Mouse (Mus musculus): Measurements from ENCODE around the gene Scpep1. TPM values are rescaled to one million over a fixed set of nuclear protein-coding genes. Genes with fewer than 3 reads are reported as not detected.

Scpep1 gene
- polyA plus RNA-seq, 1 experiment from 2014 or later = 31.4 TPM

- DNase-seq (ENCODE audit: low spot score) = no peak
- H3K4me2 ChIP-seq (ENCODE audit: low read length) = no peak overlapping the region
- H3K36me3 ChIP-seq (ENCODE audit: control insufficient read depth, insufficient read depth, low read length) = no peaks in the 10 kb centered on the region
- ATAC-seq = no peak
- H3K4me1 ChIP-seq (ENCODE audit: control insufficient read depth, insufficient read depth, low read length) = no peaks in the 10 kb centered on the region
- no peak overlapping the region for H3K27ac ChIP-seq (ENCODE audit: low read depth, low read length)
- 79% methylated on average over 8 of the region's 8 CpGs for WGBS
- H3K27me3 ChIP-seq (replicated peaks; ENCODE audit: control insufficient read depth, insufficient read depth, low read length) = no peaks in the 10 kb centered on the region
- H3K9ac ChIP-seq (ENCODE audit: low read length) = no peak overlapping the region
- no peaks in the 10 kb centered on the region for H3K9me3 ChIP-seq (replicated peaks; ENCODE audit: control insufficient read depth, low read length)
- H3K4me3 ChIP-seq (ENCODE audit: low read depth, low read length) = no peak overlapping the region
Measured at GRCm38 (mm10) chr11:88909388-88910036, 45.8 kb downstream of the Scpep1 start.

DNA sequence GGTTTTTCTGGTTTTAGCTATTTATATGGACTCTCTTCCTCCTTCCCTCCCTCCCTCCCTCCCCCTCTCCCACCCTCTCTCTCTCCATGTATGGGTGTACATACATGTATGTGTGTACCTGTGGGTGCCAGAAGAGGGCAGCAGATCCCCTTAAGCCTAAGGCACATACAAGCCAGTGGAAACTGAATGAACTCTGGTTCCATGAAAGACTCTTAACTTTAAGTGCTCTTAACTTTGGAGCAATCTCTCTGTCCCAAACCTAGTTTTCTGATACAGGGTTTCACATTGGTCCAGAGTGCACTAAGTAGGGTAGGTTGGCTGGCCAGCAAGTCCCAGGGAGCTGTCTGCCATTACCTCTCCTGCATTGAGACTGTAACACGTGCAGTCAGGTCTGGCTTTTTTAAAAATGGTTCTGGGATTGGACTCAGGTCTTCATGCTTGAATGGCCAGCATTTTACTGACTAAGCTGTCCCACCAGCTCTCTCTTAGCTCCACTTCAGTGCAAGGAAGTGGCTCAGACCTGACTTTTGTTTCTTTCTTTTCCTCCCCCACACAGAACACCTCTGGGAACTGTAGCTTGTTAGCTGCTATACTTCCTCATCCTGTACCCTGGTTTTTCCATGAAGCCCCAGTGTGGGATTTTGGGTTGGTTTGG, 46.6 kb downstream of the Scpep1 start:
- H3K27me3 ChIP-seq (replicated peaks; ENCODE audit: control insufficient read depth, insufficient read depth, low read length) = no peaks in the 10 kb centered on the region
- no peak overlapping the region for H3K4me2 ChIP-seq (ENCODE audit: low read length)
- H3K27ac ChIP-seq (ENCODE audit: low read depth, low read length) = no peak overlapping the region
- 92% methylated on average over 1 of the region's 1 CpGs for WGBS
- H3K9me3 ChIP-seq (replicated peaks; ENCODE audit: control insufficient read depth, low read length) = no peaks in the 10 kb centered on the region
- ATAC-seq = no peak
- H3K4me1 ChIP-seq (ENCODE audit: control insufficient read depth, insufficient read depth, low read length) = no peaks in the 10 kb centered on the region
- H3K9ac ChIP-seq (ENCODE audit: low read length) = no peak overlapping the region
- no peak overlapping the region for H3K4me3 ChIP-seq (ENCODE audit: low read depth, low read length)
- no peaks in the 10 kb centered on the region for H3K36me3 ChIP-seq (ENCODE audit: control insufficient read depth, insufficient read depth, low read length)
- DNase-seq (ENCODE audit: low spot score) = peak; percentile 70

GRCm38 (mm10) chr11:88907886-88908285, 47.4 kb downstream of the Scpep1 start:
- Histone ChIP-seq H3K9me3 (replicated peaks; ENCODE audit: control insufficient read depth, low read length) (no peaks in the 10 kb centered on the region), H3K27me3 (replicated peaks; ENCODE audit: control insufficient read depth, insufficient read depth, low read length) (no peaks in the 10 kb centered on the region), H3K4me2 (ENCODE audit: low read length) (no peak overlapping the region), H3K4me1 (ENCODE audit: control insufficient read depth, insufficient read depth, low read length) (no peaks in the 10 kb centered on the region), H3K36me3 (ENCODE audit: control insufficient read depth, insufficient read depth, low read length) (no peaks in the 10 kb centered on the region), H3K4me3 (ENCODE audit: low read depth, low read length) (no peak overlapping the region), H3K9ac (ENCODE audit: low read length) (no peak overlapping the region), H3K27ac (ENCODE audit: low read depth, low read length) (no peak overlapping the region)
- WGBS = 94% methylated on average over 7 of the region's 7 CpGs
- DNase-seq (ENCODE audit: low spot score) (no peak), ATAC-seq (no peak)

GRCm38 (mm10) chr11:88905621-88906020, 49.6 kb downstream of the Scpep1 start:
- Histone ChIP-seq H3K36me3 (ENCODE audit: control insufficient read depth, insufficient read depth, low read length) (no peaks in the 10 kb centered on the region), H3K27ac (ENCODE audit: low read depth, low read length) (no peak overlapping the region), H3K4me3 (ENCODE audit: low read depth, low read length) (no peak overlapping the region), H3K27me3 (replicated peaks; ENCODE audit: control insufficient read depth, insufficient read depth, low read length) (no peaks in the 10 kb centered on the region), H3K9ac (ENCODE audit: low read length) (no peak overlapping the region), H3K9me3 (replicated peaks; ENCODE audit: control insufficient read depth, low read length) (no peaks in the 10 kb centered on the region), H3K4me1 (ENCODE audit: control insufficient read depth, insufficient read depth, low read length) (no peaks in the 10 kb centered on the region), H3K4me2 (ENCODE audit: low read length) (no peak overlapping the region)
- WGBS = 22% methylated on average over 2 of the region's 2 CpGs
- DNase-seq (ENCODE audit: low spot score) = no peak
- no peak for ATAC-seq

DNA sequence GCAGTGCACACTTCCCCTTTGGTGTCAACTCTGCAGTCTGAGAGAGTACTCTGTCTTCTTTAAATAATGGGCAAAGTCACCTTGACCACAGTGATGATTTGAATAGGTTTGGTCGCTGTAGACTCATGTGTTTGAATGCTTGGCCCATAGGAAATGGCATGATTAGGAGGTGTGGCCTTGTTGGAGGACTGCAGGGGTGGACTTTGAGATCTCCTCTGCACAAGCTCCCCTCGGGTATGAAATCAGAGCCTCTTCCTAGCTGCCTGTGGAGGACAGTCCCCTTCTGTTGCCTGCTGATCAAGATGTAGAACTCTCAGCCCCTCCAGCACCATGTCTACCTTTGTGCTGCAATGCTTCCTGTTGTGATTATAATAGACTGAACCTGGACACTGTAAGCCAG, 51.2 kb downstream of the Scpep1 start:
- 64% methylated on average over 2 of the region's 2 CpGs for WGBS
- Histone ChIP-seq H3K36me3 (ENCODE audit: control insufficient read depth, insufficient read depth, low read length) (no peaks in the 10 kb centered on the region), H3K4me3 (ENCODE audit: low read depth, low read length) (no peak overlapping the region), H3K9ac (ENCODE audit: low read length) (no peak overlapping the region), H3K4me1 (ENCODE audit: control insufficient read depth, insufficient read depth, low read length) (no peaks in the 10 kb centered on the region), H3K9me3 (replicated peaks; ENCODE audit: control insufficient read depth, low read length) (no peaks in the 10 kb centered on the region), H3K27me3 (replicated peaks; ENCODE audit: control insufficient read depth, insufficient read depth, low read length) (no peaks in the 10 kb centered on the region), H3K4me2 (ENCODE audit: low read length) (no peak overlapping the region), H3K27ac (ENCODE audit: low read depth, low read length) (no peak overlapping the region)
- ATAC-seq = no peak
- DNase-seq (ENCODE audit: low spot score) = no peak

DNA sequence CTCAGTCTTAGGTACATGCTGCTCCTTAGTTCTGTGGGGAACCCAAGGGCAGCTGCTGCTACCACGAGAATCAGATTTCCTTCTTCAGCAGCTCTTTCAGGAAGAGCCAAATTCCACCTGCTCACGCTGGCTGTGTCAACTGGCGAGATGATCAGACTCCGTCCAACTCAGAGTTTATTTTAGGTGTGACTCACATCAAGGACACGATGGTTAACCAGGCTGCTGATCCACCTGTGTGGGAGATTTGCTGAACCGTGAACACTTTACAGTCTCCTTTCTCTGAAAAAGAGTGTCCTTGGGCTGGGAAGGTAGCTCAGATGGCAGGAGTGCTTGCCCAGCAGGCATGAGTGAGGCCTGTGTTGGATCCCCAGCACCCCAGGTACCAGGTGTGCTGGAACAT, 52.5 kb downstream of the Scpep1 start:
- H3K27me3 ChIP-seq (replicated peaks; ENCODE audit: control insufficient read depth, insufficient read depth, low read length) = no peaks in the 10 kb centered on the region
- ATAC-seq = no peak
- H3K9me3 ChIP-seq (replicated peaks; ENCODE audit: control insufficient read depth, low read length) = no peaks in the 10 kb centered on the region
- no peak overlapping the region for H3K4me3 ChIP-seq (ENCODE audit: low read depth, low read length)
- DNase-seq (ENCODE audit: low spot score) = no peak
- H3K4me1 ChIP-seq (ENCODE audit: control insufficient read depth, insufficient read depth, low read length) = no peaks in the 10 kb centered on the region
- no peak overlapping the region for H3K9ac ChIP-seq (ENCODE audit: low read length)
- WGBS = 89% methylated on average over 6 of the region's 6 CpGs
- no peaks in the 10 kb centered on the region for H3K36me3 ChIP-seq (ENCODE audit: control insufficient read depth, insufficient read depth, low read length)
- H3K27ac ChIP-seq (ENCODE audit: low read depth, low read length) = no peak overlapping the region
- H3K4me2 ChIP-seq (ENCODE audit: low read length) = no peak overlapping the region

- Histone ChIP-seq H3K4me3 (ENCODE audit: low read depth, low read length) (no peak overlapping the region), H3K27me3 (replicated peaks; ENCODE audit: control insufficient read depth, insufficient read depth, low read length) (no peaks in the 10 kb centered on the region), H3K9me3 (replicated peaks; ENCODE audit: control insufficient read depth, low read length) (no peaks in the 10 kb centered on the region), H3K4me1 (ENCODE audit: control insufficient read depth, insufficient read depth, low read length) (no peaks in the 10 kb centered on the region), H3K27ac (ENCODE audit: low read depth, low read length) (no peak overlapping the region), H3K9ac (ENCODE audit: low read length) (no peak overlapping the region), H3K36me3 (ENCODE audit: control insufficient read depth, insufficient read depth, low read length) (no peaks in the 10 kb centered on the region), H3K4me2 (ENCODE audit: low read length) (no peak overlapping the region)
- DNase-seq (ENCODE audit: low spot score) (no peak), ATAC-seq (no peak)
- WGBS = 85% methylated on average over 7 of the region's 7 CpGs
Measured at GRCm38 (mm10) chr11:88901341-88901802, 53.9 kb downstream of the Scpep1 start.

DNA sequence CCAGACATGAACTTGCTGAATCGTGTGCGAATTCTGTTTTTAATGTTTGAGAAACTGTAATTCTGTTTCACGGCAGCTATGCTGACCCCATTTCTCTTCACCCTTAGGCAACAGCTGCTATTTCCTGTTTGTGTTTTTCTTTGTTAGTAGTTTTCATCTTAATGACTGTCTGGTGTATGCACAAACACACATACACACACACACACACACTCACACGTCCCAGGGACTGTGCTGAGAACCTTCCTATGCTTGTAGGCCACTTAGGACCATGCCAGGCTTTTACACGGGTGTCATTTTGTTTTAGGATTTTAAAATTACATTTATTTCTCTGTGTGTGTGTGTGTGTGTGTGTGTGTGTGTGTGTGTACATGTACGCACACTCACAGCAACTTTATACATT, 55.7 kb downstream of the Scpep1 start:
- Histone ChIP-seq H3K4me1 (ENCODE audit: control insufficient read depth, insufficient read depth, low read length) (no peaks in the 10 kb centered on the region), H3K36me3 (ENCODE audit: control insufficient read depth, insufficient read depth, low read length) (no peaks in the 10 kb centered on the region), H3K4me3 (ENCODE audit: low read depth, low read length) (no peak overlapping the region), H3K9ac (ENCODE audit: low read length) (no peak overlapping the region), H3K9me3 (replicated peaks; ENCODE audit: control insufficient read depth, low read length) (no peaks in the 10 kb centered on the region), H3K4me2 (ENCODE audit: low read length) (no peak overlapping the region), H3K27ac (ENCODE audit: low read depth, low read length) (no peak overlapping the region), H3K27me3 (replicated peaks; ENCODE audit: control insufficient read depth, insufficient read depth, low read length) (no peaks in the 10 kb centered on the region)
- DNase-seq (ENCODE audit: low spot score) (no peak), ATAC-seq (no peak)
- 94% methylated on average over 6 of the region's 6 CpGs for WGBS

GRCm38 (mm10) chr11:88898380-88898763, 56.9 kb downstream of the Scpep1 start:
- ATAC-seq (no peak), DNase-seq (ENCODE audit: low spot score) (no peak)
- Histone ChIP-seq H3K9ac (ENCODE audit: low read length) (no peak overlapping the region), H3K4me2 (ENCODE audit: low read length) (no peak overlapping the region), H3K27me3 (replicated peaks; ENCODE audit: control insufficient read depth, insufficient read depth, low read length) (no peaks in the 10 kb centered on the region), H3K4me1 (ENCODE audit: control insufficient read depth, insufficient read depth, low read length) (no peaks in the 10 kb centered on the region), H3K9me3 (replicated peaks; ENCODE audit: control insufficient read depth, low read length) (no peaks in the 10 kb centered on the region), H3K27ac (ENCODE audit: low read depth, low read length) (no peak overlapping the region), H3K36me3 (ENCODE audit: control insufficient read depth, insufficient read depth, low read length) (no peaks in the 10 kb centered on the region), H3K4me3 (ENCODE audit: low read depth, low read length) (no peak overlapping the region)
- 64% methylated on average over 4 of the region's 4 CpGs for WGBS

Measured in forebrain, embryonic 14.5 days (tissue).